Mouse (Mus musculus): ENCODE data around the gene Vmn1r229. TPM values are rescaled to one million over a fixed set of nuclear protein-coding genes. Genes with fewer than 3 reads are reported as not detected.

Vmn1r229 gene
- not detected in 2 replicates for polyA plus RNA-seq (2012; ENCODE audit: insufficient read depth, insufficient read length, low replicate concordance, missing spikeins)

DNA sequence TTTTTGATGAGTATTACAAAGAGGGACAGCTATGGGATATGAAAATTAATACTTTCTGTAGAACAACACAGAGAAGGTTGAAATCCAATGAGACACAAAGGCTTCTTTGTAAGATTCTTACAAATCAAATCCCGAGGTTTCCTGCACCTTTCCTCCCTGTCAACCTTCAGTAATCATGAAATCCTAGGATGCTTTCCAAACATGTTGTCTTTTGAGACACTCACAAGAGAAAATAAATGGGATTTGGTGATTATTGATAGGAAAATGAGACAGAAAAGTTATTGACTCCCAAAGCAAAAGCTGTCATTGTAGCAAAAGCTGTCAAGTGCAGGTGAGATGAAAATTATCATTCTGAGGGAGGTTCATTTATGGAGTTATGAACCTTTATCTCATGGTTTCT is at the start of gene Vmn1r229:
TSS of gene Vmn1r229 (plus strand) at position 301 of the 400 bp plus-strand sequence.
- no peak within 1 kb of the TSS for H3K4me3 ChIP-seq (ENCODE audit: insufficient read depth, low read depth, low read length)
- TF ChIP-seq POLR2A (IDR thresholded peaks at IDR 0.05; ENCODE audit: insufficient read depth, low read depth, low read length) (no peak), CTCF (IDR thresholded peaks at IDR 0.05; ENCODE audit: insufficient read depth, low read depth, low read length) (no peak)
- 55% methylated on average over 1 of the region's 1 CpGs for WGBS
- no peaks in the 10 kb centered on the region for H3K4me1 ChIP-seq (ENCODE audit: control insufficient read depth, insufficient read depth, low read length)
- no peak within 1 kb of the TSS for H3K27ac ChIP-seq (ENCODE audit: insufficient read depth, low read depth, low read length)

DNA sequence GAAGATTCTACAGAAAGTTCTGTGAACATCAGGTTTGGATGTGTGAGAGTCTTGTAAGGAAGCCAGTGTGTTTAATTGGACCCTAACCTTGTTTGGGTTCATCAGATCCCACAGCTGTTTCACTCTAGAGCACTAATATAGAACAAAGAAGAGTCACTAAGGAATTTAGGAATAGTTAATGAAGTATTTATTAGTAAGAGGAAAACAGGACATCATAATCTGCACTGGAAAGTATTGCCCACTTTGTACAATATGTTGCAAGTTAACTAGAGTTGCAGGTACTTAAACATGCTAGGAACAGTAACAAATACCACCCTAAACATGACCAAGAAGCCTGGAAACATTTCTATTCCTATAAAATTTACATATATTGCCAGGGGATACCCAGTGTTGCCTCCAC is 25.3 kb upstream of the Vmn1r229 start, which contains the start of gene Vmn1r228:
TSS of gene Vmn1r228 (minus strand) at position 101 of the 400 bp plus-strand sequence.
- Histone ChIP-seq H3K27ac (ENCODE audit: insufficient read depth, low read depth, low read length) (no peak within 1 kb of the TSS), H3K4me1 (ENCODE audit: control insufficient read depth, insufficient read depth, low read length) (no peaks in the 10 kb centered on the region), H3K4me3 (ENCODE audit: insufficient read depth, low read depth, low read length) (no peak within 1 kb of the TSS)
- TF ChIP-seq POLR2A (IDR thresholded peaks at IDR 0.05; ENCODE audit: insufficient read depth, low read depth, low read length) = no peak
- no peak for TF ChIP-seq CTCF (IDR thresholded peaks at IDR 0.05; ENCODE audit: insufficient read depth, low read depth, low read length)

DNA sequence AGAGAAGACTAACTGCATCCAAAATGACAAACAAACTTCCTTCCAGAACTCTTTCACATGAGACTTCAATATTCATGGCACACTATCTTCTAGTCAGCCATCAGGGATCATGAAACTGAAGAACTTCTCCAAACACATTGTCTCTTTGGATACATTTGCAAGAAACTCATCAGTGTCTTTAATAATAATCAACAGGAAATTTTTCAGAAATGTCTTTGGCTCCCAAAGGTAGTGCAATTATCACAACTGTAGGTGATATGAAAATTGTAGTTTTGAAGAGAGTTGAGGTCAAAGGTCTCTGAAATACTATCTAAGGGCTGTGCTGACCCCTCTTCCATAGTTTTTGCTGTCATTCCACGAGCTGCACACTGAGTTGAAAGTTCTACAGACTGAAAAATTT is 28.8 kb downstream of the Vmn1r229 start, which contains the start of gene Vmn1r230:
TSS of gene Vmn1r230 (plus strand) at position 301 of the 400 bp plus-strand sequence.
- Histone ChIP-seq H3K27ac (ENCODE audit: insufficient read depth, low read depth, low read length) (no peak within 1 kb of the TSS), H3K4me1 (ENCODE audit: control insufficient read depth, insufficient read depth, low read length) (no peaks in the 10 kb centered on the region), H3K4me3 (ENCODE audit: insufficient read depth, low read depth, low read length) (no peak within 1 kb of the TSS)
- TF ChIP-seq CTCF (IDR thresholded peaks at IDR 0.05; ENCODE audit: insufficient read depth, low read depth, low read length) (no peak), POLR2A (IDR thresholded peaks at IDR 0.05; ENCODE audit: insufficient read depth, low read depth, low read length) (no peak)
- WGBS = 2% methylated on average over 1 of the region's 1 CpGs

Other genes with a start within 250 kb of the Vmn1r229 start
- not detected in 2 replicates for gene Vmn2r109, start 246.8 kb upstream of the Vmn1r229 start, polyA plus RNA-seq (2012; ENCODE audit: insufficient read depth, insufficient read length, low replicate concordance, missing spikeins)
- gene Vmn2r110, start 215.1 kb upstream of the Vmn1r229 start, polyA plus RNA-seq (2012; ENCODE audit: insufficient read depth, insufficient read length, low replicate concordance, missing spikeins) = not detected in 2 replicates
- not detected in 2 replicates for gene Fpr-rs3, start 186.7 kb upstream of the Vmn1r229 start, polyA plus RNA-seq (2012; ENCODE audit: insufficient read depth, insufficient read length, low replicate concordance, missing spikeins)
- not detected in 2 replicates for gene Vmn1r226, start 128.7 kb upstream of the Vmn1r229 start, polyA plus RNA-seq (2012; ENCODE audit: insufficient read depth, insufficient read length, low replicate concordance, missing spikeins)
- gene Vmn1r227, start 81.7 kb upstream of the Vmn1r229 start, polyA plus RNA-seq (2012; ENCODE audit: insufficient read depth, insufficient read length, low replicate concordance, missing spikeins) = not detected in 2 replicates
- gene Vmn1r228, start 25.4 kb upstream of the Vmn1r229 start, polyA plus RNA-seq (2012; ENCODE audit: insufficient read depth, insufficient read length, low replicate concordance, missing spikeins) = not detected in 2 replicates
- not detected in 2 replicates for gene Vmn1r230, start 28.9 kb downstream of the Vmn1r229 start, polyA plus RNA-seq (2012; ENCODE audit: insufficient read depth, insufficient read length, low replicate concordance, missing spikeins)
- gene Vmn1r231, start 93.5 kb downstream of the Vmn1r229 start, polyA plus RNA-seq (2012; ENCODE audit: insufficient read depth, insufficient read length, low replicate concordance, missing spikeins) = not detected in 2 replicates
- gene Vmn1r232, start 108.2 kb downstream of the Vmn1r229 start, polyA plus RNA-seq (2012; ENCODE audit: insufficient read depth, insufficient read length, low replicate concordance, missing spikeins) = not detected in 2 replicates
- 169 and 643 TPM in 2 replicates for gene Ppp2r1a, start 133.8 kb downstream of the Vmn1r229 start, polyA plus RNA-seq (2012; ENCODE audit: insufficient read depth, insufficient read length, low replicate concordance, missing spikeins)
- gene Vmn1r233, start 184.9 kb downstream of the Vmn1r229 start, polyA plus RNA-seq (2012; ENCODE audit: insufficient read depth, insufficient read length, low replicate concordance, missing spikeins) = not detected in 2 replicates
- gene Zfp160, start 197.3 kb downstream of the Vmn1r229 start, polyA plus RNA-seq (2012; ENCODE audit: insufficient read depth, insufficient read length, low replicate concordance, missing spikeins) = not detected in 2 replicates